Mouse (Mus musculus) embryonic fibroblast, embryonic 13.5 days (primary cell): ENCODE data around the gene Ccdc182.

Experiments used
- CTCF ChIP-seq: IDR thresholded peaks from 2 replicates; pipeline ENCODE4 v1.5.1; 2011; ENCODE audit warnings: mild to moderate bottlenecking, control low read depth, low read length, moderate library complexity, borderline replicate concordance; ENCODE audit not compliant: insufficient read depth
- POLR2A ChIP-seq: IDR thresholded peaks from 2 replicates; pipeline ENCODE4 v1.6.1; 2011; ENCODE audit warnings: low read depth, mild to moderate bottlenecking, control low read depth, low read length, moderate library complexity

- TF ChIP-seq CTCF (no peak), POLR2A (no peak)
Observed at GRCm38 (mm10) chr11:88275949-88276348, 17.9 kb upstream of the Ccdc182 start.
